Mouse (Mus musculus) spleen, adult 12 weeks (tissue): ENCODE measurements around the gene Trank1.

Experiments
- DNase-seq: peaks from one replicate; pipeline ENCODE4 v3.0.0; 2022; ENCODE audit warnings: low spot score

Trank1 gene

DNA sequence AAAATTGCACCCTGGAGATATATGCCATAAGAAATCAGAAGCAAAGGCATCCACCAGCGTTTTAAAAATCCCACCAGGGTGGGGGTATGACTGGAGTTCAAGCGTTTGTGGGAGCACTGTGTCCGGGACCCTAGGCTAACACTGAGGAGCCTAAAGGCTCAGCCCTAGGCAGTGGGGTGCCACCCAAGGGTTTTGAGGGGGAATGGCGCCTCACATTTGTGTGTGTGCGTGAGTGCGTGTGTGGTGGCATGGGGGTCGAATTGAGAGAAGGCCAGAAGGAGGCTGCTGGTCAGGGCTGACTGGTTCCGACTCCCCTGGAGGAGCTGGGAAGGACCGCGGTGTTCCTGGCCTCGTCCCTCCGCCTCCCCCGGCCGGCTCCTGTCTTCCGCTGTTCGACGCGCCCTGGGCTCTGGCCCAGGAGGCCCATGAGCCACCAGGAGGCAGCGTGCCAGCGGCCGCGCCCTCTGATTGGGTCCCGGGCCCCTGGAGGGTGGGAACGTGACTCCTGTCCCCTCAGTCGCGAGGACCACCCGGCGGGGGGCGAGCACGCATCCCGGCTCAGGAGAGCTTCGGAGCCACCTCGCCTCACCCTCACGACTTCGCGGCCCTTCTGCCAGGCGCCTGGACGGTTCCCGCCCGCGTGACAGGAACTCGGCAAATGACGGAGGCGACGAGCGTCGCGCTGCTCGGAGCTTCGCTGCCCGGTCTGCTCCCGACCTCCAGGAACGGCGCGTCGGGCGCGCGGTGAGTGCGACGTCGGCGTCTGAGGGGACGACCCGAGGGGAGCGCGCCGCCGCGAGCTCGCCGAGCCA, at the start of gene Trank1:
Trank1 (plus strand) TSS at position 709 of the 812 bp plus-strand sequence.
- DNase-seq: no peak

DNA sequence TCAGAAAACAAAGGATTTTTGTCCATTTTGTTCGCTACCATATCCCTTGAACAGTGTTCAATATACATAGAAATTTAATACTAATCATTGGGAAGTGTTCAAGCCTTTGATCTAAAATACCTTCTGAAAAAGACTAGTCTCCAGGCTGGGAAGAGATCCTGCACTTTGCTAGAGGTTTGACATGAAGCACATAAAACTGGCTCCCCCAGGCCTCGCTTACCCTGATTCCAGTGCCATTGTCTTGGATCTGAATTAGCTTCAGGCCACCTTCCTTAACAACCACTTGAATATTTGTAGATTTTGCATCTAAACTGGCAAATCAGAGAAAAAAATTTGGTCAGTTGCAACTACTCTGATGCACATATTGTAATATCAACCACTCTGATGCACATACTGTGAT, 43.5 kb upstream of the Trank1 start:
- DNase-seq: no peak

DNA sequence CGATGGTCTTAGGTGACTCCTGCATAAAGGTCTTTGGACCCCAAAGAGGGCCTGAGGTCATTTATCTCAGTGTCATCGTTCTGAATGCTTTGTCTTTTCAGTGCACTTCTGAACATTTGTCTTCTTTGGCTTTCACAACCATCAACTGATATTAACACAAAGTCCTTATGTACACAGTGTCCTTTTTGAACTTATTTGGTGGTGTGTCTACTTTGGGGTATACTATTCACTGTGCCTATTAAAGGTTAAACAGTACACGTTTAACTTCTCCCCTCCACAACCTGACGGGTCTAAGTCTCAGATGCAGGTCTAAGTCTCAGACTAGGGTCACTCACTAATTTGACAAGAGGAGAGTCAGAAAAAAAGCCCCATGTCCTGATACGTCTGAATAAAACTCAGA, 40.9 kb upstream of the Trank1 start:
- no peak for DNase-seq

GRCm38 (mm10) chr9:111271056-111271433, 40.5 kb upstream of the Trank1 start:
- no peak for DNase-seq

DNA sequence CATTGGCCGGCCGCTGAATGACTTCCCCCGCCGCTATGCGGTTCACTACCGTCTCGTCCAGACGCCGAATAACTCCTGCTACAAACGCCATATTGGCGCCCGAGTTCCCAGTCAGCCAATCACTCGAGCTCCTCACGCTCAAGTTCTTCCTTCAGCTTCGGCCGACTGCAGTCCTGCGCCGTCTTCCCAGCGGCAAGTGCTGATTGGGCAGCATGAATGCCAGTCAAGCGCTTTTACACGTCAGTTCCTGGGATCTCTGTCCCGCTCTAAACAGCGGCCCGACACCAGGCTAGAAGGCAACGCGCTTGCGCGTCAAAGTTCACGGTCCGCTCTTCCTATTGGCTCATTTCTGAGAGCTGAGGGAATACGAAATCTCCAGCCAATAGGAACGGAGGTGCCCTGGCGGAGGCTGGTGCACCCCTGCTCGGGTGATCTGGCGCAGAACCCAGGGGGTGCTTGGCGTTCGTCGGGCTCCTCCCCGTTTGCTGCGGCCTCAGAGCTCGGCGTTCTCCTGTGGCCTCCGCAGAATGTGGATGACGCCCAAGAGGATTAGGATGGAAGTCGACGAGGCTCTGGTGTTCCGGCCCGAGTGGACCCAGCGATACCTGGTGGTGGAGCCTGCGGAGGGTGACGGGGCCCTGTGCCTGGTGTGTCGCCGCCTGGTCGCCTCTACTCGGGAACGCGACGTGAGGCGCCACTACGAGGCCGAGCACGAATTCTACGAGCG, 39.9 kb upstream of the Trank1 start, which contains the start of the genes Mlh1 and Epm2aip1:
Mlh1 (minus strand) TSS at position 358 of the 727 bp plus-strand sequence.
Epm2aip1 (plus strand) TSS at position 496 of the 727 bp plus-strand sequence.
- DNase-seq: peak; percentile 97

DNA sequence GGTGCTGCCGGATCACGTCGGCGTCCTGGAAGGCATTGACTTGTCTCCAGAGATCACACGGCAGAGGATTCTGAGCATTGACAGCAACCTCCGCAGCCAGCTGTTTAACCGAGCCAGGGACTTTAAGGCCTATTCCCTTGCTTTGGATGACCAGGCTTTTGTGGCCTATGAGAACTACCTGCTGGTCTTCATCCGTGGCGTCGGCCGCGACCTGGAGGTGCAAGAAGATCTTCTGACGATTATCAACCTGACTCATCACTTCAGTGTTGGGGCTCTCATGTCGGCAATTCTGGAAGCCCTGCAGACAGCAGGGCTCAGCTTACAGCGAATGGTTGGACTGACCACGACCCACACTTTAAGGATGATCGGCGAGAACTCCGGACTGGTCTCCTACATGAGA, 39.2 kb upstream of the Trank1 start:
- no peak for DNase-seq

GRCm38 (mm10) chr9:111272996-111273785, 38.3 kb upstream of the Trank1 start:
- DNase-seq: no peak

- DNase-seq: no peak
Measured at GRCm38 (mm10) chr9:111273958-111274357, 37.6 kb upstream of the Trank1 start.

DNA sequence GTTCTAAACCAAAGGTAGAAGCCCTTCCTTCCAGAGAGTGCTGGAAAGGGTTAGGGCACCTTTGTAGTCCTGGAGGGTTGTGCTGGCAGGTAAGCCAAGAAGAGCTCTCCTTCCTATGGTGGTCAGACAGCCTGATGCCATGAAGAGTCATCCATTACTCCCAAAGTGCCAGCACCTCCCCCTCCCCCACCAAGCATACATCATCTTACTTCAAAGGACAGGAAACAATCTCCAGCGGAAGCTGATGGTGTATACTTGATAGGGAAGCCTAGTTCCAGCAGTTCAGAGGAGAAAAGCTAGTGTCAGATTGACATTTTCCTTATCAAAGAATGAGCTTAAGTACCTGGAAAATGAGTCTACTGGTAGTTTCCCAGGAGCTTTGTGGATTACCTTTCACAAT, 36.4 kb upstream of the Trank1 start:
- no peak for DNase-seq

DNA sequence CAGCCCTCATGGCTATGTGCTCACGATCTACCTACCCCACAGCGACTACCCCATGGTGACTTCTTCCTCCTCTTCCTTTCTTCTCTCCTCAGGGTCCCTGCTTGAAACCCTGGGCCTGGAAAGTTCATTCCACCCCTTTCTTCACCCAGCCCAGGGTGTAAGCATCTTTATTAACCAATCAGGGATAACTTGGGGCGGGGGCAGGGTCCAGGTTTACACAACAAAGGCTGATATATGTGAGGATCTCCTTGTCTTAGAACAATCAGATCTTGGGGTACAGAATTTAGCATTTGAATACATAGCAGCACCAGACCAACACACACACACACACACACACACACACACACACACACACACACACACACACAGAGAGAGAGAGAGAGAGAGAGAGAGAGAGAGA, 26.5 kb upstream of the Trank1 start:
- DNase-seq: no peak

- DNase-seq: no peak
Measured at GRCm38 (mm10) chr9:111285676-111286075, 25.9 kb upstream of the Trank1 start.

GRCm38 (mm10) chr9:111286468-111286867, 25.1 kb upstream of the Trank1 start:
- no peak for DNase-seq

GRCm38 (mm10) chr9:111287956-111288355, 23.6 kb upstream of the Trank1 start:
- DNase-seq: no peak

GRCm38 (mm10) chr9:111289294-111289831, 22.2 kb upstream of the Trank1 start:
- DNase-seq: no peak

DNA sequence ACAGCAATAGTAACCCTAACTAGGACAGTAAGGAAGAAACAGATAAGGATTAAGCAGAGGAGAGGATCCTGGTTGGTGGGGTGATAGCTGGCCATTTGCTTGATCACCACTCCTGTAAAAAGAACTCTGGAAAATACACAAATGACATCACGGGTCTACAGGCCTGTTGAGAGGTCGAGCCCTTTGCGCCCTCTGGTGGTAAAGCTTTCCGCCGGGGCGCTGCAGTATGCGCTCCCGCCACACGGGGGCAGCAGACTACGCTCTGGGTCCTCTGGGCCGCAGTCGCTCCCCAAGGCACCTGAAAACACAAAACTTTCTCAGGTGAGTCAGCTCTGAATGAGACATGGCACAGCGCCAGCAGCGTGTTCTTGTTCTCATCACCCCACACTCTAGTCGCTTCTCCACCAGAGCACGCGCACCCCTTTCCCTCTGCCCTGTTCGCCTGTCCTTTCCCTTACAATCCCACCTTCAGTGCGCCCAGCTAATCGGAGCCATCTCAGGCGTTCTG, 21.7 kb upstream of the Trank1 start:
- peak; percentile 87 for DNase-seq

DNA sequence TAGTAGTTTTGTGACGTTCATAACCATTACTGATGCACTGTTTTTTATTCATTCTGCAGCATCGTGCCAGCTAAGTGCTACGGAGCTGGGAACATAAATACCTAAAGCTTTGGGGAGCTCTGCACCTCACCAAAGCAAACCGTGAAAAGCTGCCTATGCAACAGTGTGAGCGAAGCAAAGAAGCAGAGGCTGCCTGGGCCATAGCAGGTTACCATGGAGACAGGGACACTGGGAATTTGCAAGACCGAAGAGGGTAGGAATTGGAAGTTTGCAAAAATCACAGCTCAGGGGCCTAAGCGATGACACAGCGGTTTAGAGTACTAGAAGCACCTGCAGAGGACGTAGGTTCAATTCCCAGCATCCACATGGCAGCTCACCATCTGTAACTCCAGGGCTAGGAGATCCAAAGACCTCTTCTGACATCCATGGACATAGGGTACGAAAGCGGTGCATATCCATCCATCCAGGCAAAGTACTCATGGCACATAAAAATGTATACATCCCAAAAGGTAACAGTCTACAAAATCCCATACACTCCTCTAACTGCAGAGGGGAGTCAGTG, 20.9 kb upstream of the Trank1 start:
- no peak for DNase-seq

DNA sequence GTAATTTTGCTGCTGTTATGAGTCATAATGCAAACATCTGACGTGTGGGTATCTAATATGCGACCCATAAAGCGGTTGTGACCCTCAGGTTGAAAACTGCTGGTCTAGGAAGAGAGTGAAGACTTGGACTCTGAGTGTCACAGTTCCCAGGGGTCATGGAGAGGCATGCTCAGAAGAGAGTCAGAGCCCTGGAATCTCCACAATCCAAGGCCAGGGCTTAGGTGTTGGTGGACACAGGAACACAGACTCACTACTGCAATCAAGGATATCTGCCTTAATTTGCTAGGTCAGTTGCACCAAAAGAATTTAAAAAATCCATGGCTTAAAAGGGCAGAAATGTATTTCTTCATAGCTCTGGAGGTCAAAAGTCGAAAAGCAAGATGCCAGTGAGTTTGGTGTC, 18.3 kb upstream of the Trank1 start:
- no peak for DNase-seq

DNA sequence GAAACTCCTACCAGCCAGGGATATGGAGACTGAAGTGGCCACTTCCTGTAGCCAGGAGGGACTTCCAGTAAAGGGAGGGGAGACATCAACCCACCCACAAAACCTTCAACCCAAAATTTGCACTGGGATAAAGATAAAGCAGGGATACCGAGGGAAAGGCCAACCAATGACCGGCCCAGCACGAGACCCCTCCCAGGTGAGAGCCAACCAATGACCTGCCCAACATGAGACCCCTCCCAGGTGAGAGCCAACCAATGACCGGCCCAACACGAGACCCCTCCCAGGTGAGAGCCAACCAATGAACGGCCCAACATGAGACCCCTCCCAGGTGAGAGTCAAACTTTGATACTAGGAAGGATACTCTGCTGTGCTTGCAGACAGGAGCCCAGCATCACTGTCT, 16.6 kb upstream of the Trank1 start:
- DNase-seq: no peak

DNA sequence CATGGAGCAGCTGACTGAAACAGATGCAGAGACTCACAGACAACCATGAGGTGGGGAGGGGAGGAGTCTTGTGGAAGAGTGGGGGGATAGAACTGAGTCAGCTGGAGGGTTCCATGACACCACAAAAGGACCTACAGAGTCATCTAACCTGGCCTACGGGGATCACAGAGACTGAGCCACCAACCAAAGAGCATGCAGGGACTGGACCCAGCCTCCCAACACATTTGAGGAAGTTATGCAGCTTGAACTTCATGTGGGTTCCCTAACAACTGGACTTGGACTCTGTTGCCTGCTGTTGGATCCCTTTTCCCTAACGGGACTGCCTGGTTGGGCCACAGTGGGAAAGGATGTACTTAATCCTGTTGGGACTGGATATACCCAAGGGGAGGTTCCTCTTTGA, 16.2 kb upstream of the Trank1 start:
- no peak for DNase-seq

DNA sequence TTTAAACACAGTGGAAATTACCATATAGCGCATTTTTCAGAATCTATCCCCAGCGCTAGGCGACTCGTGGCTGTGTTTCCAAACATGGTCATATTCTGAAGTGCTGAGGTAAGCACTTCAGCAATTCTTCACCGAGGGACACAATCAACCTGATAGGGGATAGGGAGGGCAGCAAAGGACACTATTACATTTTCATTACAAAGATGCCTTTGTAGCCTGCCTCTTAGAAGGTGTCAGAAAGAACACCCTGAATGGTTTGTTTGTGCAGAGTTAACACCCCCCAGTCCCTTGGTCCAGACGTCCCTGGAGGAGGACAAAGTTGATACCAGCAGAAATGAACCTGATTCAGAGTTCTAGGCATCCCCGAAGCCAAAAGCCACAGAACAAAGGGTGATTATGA, 15.1 kb upstream of the Trank1 start:
- DNase-seq: no peak

- DNase-seq: no peak
Measured at GRCm38 (mm10) chr9:111298606-111299005, 12.9 kb upstream of the Trank1 start.
